Mouse (Mus musculus): ENCODE measurements around the gene Rnase12. TPM values are rescaled to one million over a fixed set of nuclear protein-coding genes. Genes with fewer than 3 reads are reported as not detected.

Gene Rnase12
- polyA plus RNA-seq, 1 experiment, result not detected

- Histone ChIP-seq H3K4me1 (ENCODE audit: control insufficient read depth, insufficient read depth, low read length) (no peaks in the 10 kb centered on the region), H3K4me3 (replicated peaks; ENCODE audit: control insufficient read depth, low read depth, low read length) (no peak overlapping the region), H3K27ac (ENCODE audit: control insufficient read depth, insufficient read depth, low read depth, low read length, poor library complexity) (no peak overlapping the region)
- TF ChIP-seq CTCF (IDR thresholded peaks at IDR 0.05; ENCODE audit: control insufficient read depth, insufficient read depth, low read length) (no peak), POLR2A (IDR thresholded peaks at IDR 0.05; ENCODE audit: borderline replicate concordance, control insufficient read depth, low read depth, low read length) (no peak)
- WGBS, result 77% methylated on average over 2 of the region's 2 CpGs
Measured at GRCm38 (mm10) chr14:51081035-51081434, 23.6 kb upstream of the Rnase12 start.

GRCm38 (mm10) chr14:51079180-51079579 is 21.7 kb upstream of the Rnase12 start:
- WGBS, result 73% methylated on average over 1 of the region's 1 CpGs
- TF ChIP-seq POLR2A (IDR thresholded peaks at IDR 0.05; ENCODE audit: borderline replicate concordance, control insufficient read depth, low read depth, low read length) (no peak), CTCF (IDR thresholded peaks at IDR 0.05; ENCODE audit: control insufficient read depth, insufficient read depth, low read length) (no peak)
- no peak overlapping the region for H3K4me3 ChIP-seq (replicated peaks; ENCODE audit: control insufficient read depth, low read depth, low read length)
- no peaks in the 10 kb centered on the region; the same call in 1 of the 2 replicates for H3K4me1 ChIP-seq (ENCODE audit: control insufficient read depth, insufficient read depth, low read length)
- H3K27ac ChIP-seq (ENCODE audit: control insufficient read depth, insufficient read depth, low read depth, low read length, poor library complexity), result no peak overlapping the region

- TF ChIP-seq POLR2A (IDR thresholded peaks at IDR 0.05; ENCODE audit: borderline replicate concordance, control insufficient read depth, low read depth, low read length) (no peak), CTCF (IDR thresholded peaks at IDR 0.05; ENCODE audit: control insufficient read depth, insufficient read depth, low read length) (no peak)
- Histone ChIP-seq H3K27ac (ENCODE audit: control insufficient read depth, insufficient read depth, low read depth, low read length, poor library complexity) (no peak within 1 kb of the TSS), H3K4me3 (replicated peaks; ENCODE audit: control insufficient read depth, low read depth, low read length) (no peak within 1 kb of the TSS), H3K4me1 (ENCODE audit: control insufficient read depth, insufficient read depth, low read length) (no peaks in the 10 kb centered on the region; the same call in 1 of the 2 replicates)
- WGBS, result 77% methylated on average over 3 of the region's 3 CpGs
Measured at GRCm38 (mm10) chr14:51074335-51074734, 16.9 kb upstream of the Rnase12 start, which contains the start of gene Olfr750. Olfr750 (minus strand) TSS chr14:51074435.

- Histone ChIP-seq H3K4me1 (ENCODE audit: control insufficient read depth, insufficient read depth, low read length) (no peaks in the 10 kb centered on the region; the same call in 1 of the 2 replicates), H3K4me3 (replicated peaks; ENCODE audit: control insufficient read depth, low read depth, low read length) (no peak overlapping the region), H3K27ac (ENCODE audit: control insufficient read depth, insufficient read depth, low read depth, low read length, poor library complexity) (no peak overlapping the region)
- TF ChIP-seq POLR2A (IDR thresholded peaks at IDR 0.05; ENCODE audit: borderline replicate concordance, control insufficient read depth, low read depth, low read length) (no peak), CTCF (IDR thresholded peaks at IDR 0.05; ENCODE audit: control insufficient read depth, insufficient read depth, low read length) (peak; percentile 44; the same call in 1 of the 2 replicates)
- WGBS, result 67% methylated on average over 2 of the region's 2 CpGs
Measured at GRCm38 (mm10) chr14:51069617-51070016, 12.2 kb upstream of the Rnase12 start.

GRCm38 (mm10) chr14:51068956-51069355 is 11.5 kb upstream of the Rnase12 start:
- 85% methylated on average over 5 of the region's 5 CpGs for WGBS
- Histone ChIP-seq H3K4me3 (replicated peaks; ENCODE audit: control insufficient read depth, low read depth, low read length) (no peak overlapping the region), H3K27ac (ENCODE audit: control insufficient read depth, insufficient read depth, low read depth, low read length, poor library complexity) (no peak overlapping the region), H3K4me1 (ENCODE audit: control insufficient read depth, insufficient read depth, low read length) (no peaks in the 10 kb centered on the region; the same call in 1 of the 2 replicates)
- TF ChIP-seq CTCF (IDR thresholded peaks at IDR 0.05; ENCODE audit: control insufficient read depth, insufficient read depth, low read length) (no peak), POLR2A (IDR thresholded peaks at IDR 0.05; ENCODE audit: borderline replicate concordance, control insufficient read depth, low read depth, low read length) (no peak)

- no peak overlapping the region for H3K4me3 ChIP-seq (replicated peaks; ENCODE audit: control insufficient read depth, low read depth, low read length)
- peaks cover 1% of the 10 kb centered on the region; the same call in 1 of the 2 replicates for H3K4me1 ChIP-seq (ENCODE audit: control insufficient read depth, insufficient read depth, low read length)
- TF ChIP-seq CTCF (IDR thresholded peaks at IDR 0.05; ENCODE audit: control insufficient read depth, insufficient read depth, low read length) (no peak), POLR2A (IDR thresholded peaks at IDR 0.05; ENCODE audit: borderline replicate concordance, control insufficient read depth, low read depth, low read length) (no peak)
- no peak overlapping the region for H3K27ac ChIP-seq (ENCODE audit: control insufficient read depth, insufficient read depth, low read depth, low read length, poor library complexity)
- 86% methylated on average over 5 of the region's 5 CpGs for WGBS
Measured at GRCm38 (mm10) chr14:51060761-51061160, 3.3 kb upstream of the Rnase12 start.

GRCm38 (mm10) chr14:51054243-51055237 is 2.9 kb downstream of the Rnase12 start:
- Histone ChIP-seq H3K4me3 (replicated peaks; ENCODE audit: control insufficient read depth, low read depth, low read length) (no peak overlapping the region), H3K27ac (ENCODE audit: control insufficient read depth, insufficient read depth, low read depth, low read length, poor library complexity) (peak overlapping the region; percentile 27; the same call in 1 of the 2 replicates), H3K4me1 (ENCODE audit: control insufficient read depth, insufficient read depth, low read length) (no peaks in the 10 kb centered on the region; the same call in none of the 2 replicates)
- 53% methylated on average over 13 of the region's 13 CpGs for WGBS
- TF ChIP-seq POLR2A (IDR thresholded peaks at IDR 0.05; ENCODE audit: borderline replicate concordance, control insufficient read depth, low read depth, low read length), result no peak
- no peak for TF ChIP-seq CTCF (IDR thresholded peaks at IDR 0.05; ENCODE audit: control insufficient read depth, insufficient read depth, low read length)

- Histone ChIP-seq H3K4me3 (replicated peaks; ENCODE audit: control insufficient read depth, low read depth, low read length) (no peak overlapping the region), H3K27ac (ENCODE audit: control insufficient read depth, insufficient read depth, low read depth, low read length, poor library complexity) (no peak overlapping the region), H3K4me1 (ENCODE audit: control insufficient read depth, insufficient read depth, low read length) (no peaks in the 10 kb centered on the region; the same call in none of the 2 replicates)
- TF ChIP-seq POLR2A (IDR thresholded peaks at IDR 0.05; ENCODE audit: borderline replicate concordance, control insufficient read depth, low read depth, low read length), result no peak
- TF ChIP-seq CTCF (IDR thresholded peaks at IDR 0.05; ENCODE audit: control insufficient read depth, insufficient read depth, low read length), result no peak
- 78% methylated on average over 5 of the region's 5 CpGs for WGBS
Measured at GRCm38 (mm10) chr14:51053176-51053575, 4.3 kb downstream of the Rnase12 start.
